Mouse (Mus musculus): ENCODE data around the gene Agrn.

Agrn gene

DNA sequence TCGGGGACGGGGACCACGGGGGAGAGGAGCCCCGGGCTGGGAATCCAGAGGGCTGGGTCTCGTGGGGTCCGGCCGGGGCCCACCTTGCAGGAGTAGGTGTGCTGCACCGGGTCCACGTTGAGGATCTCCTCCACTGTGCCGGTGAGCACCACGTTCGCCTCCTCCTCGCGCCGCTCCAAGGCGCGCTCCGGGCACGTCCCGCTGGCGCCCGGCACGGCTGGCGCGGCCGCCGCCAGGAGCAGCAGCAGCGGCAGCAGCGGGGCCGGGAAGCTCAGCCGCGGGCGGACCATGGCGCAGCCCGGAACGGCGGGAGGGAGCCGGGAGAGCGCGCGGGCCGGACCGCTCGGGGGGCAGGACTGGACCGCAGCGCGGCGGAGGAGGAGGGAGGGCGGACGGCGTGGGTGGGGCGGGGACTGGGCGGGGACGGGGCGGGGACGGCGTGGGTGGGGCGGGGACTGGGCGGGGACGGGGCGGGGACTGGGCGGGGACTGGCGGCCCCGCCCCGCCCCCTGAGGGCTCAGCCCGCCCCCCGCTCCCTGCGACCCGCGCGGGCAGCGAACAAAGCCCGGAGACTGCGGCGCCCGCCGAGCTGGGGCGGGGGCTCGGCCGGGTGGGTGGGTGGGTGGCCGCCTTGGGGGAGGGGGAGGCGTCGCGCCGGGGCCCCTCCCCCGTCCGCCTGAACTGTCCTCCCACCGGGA is at the start of gene Agrn:
Agrn (minus strand) TSS at position 358 of the 698 bp plus-strand sequence.
- DNase-seq (ENCODE audit: low spot score), result peak; percentile 65

DNA sequence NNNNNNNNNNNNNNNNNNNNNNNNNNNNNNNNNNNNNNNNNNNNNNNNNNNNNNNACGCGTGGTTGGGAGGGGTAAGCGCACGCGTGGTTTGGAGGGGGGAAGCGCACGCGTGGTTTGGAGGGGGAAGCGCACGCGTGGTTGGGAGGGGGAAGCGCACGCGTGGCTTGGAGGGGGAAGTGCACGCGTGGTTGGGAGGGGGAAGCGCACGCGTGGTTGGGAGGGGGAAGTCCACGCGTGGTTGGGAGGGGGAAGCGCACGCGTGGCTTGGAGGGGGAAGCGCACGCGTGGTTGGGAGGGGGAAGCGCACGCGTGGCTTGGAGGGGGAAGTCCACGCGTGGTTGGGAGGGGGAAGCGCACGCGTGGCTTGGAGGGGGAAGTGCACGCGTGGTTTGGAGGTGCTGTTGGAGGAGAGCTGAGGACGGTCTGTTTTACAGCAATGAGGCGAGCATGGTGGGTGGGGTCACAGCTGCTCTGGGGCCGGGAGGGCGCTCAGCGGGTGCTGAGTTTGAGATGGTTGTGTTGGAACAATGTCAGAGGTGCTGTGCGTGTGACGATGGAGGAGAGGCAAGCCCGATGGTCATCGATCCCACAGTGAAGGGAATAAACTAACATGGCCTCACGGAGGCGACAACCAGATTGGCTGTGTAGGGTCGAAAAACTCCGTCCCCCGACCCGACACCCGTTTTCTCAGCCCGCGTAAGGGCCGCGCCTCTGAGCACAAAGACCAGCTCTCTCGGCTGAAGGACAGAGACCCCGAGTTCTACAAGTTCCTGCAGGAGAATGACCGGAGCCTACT is 39.6 kb upstream of the Agrn start:
- no peak for DNase-seq (ENCODE audit: low spot score)

DNA sequence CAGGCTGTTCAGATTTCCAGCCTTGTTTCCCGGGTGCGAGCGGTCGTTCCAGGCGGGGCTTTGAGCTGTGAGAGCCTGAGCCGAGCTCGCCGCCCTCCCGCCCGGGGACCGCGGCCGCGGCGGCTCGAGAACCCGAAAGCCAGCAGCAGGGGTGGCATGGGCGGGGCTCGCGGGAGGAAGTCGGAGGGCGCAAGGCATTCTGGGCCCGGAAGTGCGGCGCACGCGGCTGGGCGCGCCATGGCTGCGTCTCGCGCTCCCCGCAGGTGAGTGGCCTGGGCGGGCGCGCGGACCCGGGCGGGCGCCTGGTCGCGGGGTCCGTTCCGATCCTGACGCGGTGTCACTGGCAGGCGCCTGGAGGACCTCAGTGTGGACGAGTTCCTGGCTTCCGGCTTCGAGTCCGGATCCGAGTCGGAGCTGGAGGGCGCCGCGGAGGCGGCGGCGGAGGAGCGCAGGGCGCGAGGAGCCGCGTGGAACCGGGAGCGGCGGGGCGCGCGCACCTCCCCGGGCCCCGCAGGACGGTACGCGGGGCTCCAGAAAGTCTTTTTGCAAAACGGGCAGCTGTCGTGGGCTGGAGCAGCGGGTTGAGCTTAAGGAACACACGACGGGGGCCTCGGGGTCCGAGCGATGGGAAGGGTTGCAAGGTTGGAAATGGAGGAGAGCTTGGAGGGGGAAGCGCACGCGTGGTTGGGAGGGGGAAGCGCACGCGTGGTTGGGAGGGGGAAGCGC is 38.7 kb upstream of the Agrn start, which contains the start of gene Noc2l:
Noc2l (plus strand) TSS at position 203 of the 726 bp plus-strand sequence.
- peak; percentile 92 for DNase-seq (ENCODE audit: low spot score)

DNA sequence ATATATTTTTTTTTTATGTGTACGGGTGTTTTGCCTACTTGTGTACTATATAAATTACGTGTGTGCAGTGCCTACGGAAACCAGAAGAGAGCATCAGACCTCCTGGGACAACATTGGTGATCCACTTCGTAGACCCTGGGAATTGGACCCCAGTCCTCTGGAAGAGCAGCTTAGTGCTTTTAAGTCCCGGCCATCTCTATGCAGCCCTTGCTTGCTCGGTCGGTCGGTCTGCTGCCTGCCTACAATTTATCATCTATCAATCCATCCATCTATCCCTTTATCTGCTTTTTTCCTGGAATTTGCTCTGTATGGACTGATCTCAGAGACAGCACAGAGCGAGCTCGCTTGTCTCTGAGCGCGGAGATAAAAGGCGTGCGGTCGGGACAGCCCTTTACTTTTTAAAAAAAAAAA is 38.1 kb upstream of the Agrn start:
- DNase-seq (ENCODE audit: low spot score), result no peak

DNA sequence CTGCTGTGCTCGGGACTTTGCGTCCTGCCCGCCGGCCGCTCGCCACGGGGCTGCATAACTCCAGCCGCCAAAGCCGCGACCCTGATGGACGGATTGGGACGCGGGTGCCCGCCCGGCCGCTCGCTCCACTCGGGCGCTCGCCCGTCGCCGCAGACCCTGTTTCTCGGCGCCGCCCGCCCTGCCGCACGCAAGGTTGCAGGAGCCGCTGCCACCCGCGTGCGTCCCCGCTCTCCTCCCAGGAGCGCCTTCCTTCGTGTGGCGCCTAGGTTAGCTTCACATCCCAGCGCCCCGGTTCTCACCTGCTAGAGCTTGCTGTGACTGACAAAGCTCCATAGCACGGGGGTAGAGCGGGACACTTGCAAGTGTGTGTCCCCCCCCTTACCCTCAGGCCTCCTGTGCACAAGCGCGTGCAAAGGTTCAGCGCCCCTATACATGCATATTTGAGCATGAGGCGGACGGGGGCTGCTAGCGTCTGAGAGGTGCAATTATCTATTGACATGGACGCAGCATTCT is 37.5 kb upstream of the Agrn start, which contains the start of gene Plekhn1:
Plekhn1 (minus strand) TSS at position 157 of the 513 bp plus-strand sequence.
- DNase-seq (ENCODE audit: low spot score), result peak; percentile 71

DNA sequence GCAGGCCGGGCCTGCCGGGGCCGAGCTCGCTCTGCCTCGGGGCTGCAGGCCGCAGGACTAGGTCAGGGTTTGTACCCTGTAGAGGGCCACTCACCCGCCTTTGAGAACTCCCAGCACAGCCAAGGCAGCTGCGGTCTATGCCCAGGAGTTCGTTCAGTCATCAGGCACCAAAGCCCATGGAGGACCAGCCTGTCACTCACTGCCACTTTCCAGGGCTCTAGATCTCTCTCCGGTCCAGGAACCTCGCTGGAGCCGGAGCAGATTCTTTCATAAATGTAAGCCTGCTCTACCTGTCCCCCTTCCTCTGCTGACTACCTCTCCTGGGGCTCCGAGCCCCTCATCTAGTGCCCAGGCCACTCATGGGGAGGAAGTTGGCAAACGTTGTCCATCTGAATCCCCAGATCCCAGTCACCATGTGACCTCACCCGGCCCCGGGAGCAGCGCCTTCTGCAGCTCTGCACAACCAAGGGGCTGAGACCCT is 36.8 kb upstream of the Agrn start:
- no peak for DNase-seq (ENCODE audit: low spot score)

DNA sequence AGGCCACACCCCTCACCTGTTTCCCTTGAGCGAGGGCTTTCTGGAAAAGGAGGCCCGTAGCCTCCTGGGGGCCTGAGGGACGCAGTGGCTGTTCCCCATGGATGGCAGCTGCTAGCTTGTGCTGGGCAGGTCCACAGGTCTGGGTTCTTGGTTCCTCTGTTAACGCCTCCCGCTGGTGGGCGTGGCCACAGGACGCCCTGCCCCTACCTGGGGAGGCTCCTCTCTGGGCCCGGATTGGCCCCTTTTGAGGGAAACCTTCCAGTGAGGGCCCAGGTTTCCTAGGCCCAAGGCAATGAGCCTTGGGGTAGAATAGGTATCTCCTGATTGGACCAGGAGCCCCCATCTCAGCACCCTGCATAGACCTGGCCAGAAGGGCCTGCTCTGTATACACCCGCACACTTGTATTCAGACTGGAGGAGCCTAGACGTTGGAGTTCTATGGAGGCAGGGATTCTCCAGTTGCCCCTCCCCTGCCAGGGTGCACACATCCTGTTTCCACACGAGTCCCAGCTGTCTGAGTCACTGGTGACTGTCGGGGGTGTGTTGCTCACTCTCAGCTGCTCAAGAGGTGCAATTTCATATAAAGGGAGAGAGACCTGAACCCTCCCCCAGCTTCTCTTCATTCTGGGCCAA is 31.2 kb upstream of the Agrn start:
- DNase-seq (ENCODE audit: low spot score), result peak; percentile 25

DNA sequence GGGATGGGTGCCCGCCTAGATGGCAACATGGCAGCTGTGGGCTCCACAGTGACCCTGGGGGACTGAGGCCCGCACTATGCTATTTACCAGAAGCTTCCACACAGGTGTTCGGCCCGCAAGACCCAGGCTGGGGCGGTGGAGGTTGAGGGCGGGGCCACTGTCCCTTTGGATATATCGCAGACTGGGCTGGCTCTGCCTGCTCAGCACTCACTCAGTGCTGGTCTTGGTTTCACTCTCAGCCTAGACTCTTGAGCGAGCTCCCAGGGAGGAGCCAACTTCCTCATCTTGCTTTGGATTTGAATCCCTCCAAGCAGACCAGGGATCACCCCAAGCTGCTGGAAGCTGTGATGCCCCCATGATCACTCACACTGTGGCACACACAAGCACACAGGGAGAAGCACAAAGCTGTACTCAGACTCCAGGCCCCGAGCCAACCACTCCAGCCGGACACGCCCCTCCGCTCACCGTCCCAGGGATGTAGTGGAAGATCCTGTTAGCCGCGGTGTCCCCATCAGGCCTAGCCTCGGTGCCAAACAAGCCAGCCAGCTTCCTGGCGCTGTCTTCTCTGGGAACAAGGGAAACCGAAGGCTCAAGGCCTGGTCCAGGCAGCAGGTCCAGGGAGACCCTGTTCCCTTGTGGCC is 30.6 kb upstream of the Agrn start:
- DNase-seq (ENCODE audit: low spot score), result peak; percentile 54

DNA sequence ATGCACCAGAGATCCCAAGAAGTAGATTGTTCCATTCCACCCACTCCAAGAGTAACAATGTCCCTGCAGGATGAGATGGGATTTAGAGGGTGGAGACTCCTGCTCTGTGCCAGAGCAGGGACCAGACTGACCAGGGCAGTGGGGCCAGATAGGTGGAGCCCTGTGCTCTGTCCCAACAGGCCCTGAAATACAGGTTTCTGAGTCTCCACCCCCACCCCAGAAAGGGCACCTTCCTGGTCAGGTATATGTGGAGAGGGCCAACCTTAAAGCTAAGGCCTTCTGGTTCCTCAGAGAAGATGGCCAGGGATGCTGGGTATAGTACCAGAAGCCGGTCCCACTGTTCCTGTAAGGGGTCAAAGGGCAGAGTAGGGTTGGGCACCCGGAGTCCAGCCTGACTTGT is 27.0 kb upstream of the Agrn start:
- no peak for DNase-seq (ENCODE audit: low spot score)

DNA sequence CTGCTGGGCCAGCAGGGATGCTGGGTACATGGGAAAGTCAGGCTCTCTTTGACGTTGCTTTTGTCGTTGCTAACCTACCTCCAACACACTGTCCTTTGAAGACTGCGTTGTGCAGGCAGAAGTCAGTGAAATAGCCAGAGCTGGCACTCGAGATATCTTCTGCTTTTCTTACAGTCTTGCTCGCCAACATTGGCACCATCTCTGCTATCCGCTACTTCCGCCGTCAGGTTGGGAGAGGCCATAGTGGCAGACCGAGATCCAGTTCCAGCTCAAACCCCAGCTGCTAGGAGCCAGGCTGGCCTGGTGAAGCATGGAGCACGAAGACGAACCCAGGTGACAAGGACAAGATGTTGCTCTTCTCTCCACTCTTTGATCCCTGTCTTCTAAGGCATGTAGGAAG is 22.6 kb upstream of the Agrn start:
- DNase-seq (ENCODE audit: low spot score), result no peak

DNA sequence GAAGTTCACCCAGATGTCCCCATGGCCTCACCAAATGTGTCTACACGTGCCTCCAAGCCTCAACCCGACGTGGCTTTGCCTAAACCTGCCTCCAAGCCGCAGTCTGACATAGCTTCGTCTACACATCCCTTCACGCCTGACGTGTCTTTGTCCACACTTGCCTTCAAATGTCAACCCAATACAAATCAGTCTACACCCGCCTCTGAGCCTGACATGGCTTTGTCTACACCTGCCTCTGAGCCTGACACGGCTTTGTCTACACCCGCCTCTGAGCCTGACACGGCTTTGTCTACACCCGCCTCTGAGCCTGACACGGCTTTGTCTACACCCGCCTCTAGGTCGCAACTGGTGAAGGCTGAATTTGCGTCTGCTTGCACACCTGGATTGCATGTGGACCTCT is 20.6 kb upstream of the Agrn start:
- DNase-seq (ENCODE audit: low spot score), result no peak

DNA sequence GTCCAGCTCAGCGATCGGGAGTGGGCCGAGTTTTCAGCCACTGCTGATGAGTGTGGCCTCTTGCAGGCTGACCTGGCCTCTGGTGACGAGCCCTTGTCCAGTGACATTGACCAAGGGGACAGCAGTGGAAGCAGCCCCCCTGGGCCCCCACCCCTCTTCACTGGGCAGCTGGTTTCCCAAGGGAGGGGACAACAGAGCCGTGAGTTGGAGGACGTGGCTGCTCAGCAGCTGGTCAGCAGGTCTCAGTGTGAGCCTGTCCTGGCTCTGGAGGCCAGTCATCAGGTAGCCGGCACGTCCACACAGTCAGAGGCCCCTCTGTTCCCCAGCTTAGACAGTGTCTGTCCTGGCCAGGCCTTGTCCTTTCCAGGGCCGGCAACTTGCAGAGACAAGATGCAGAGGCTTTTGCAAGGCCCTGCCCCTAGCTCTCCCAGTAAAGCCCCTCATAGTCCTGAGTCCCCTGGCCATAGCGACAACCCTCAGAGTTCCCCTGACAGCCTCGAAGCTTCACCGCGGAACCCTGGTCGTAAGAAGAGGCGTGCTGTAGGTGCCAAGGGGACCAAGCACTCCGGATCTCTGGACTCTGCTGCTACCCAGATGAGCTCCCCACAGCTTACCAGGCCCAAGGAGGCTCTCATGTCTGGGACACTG is 19.9 kb upstream of the Agrn start:
- DNase-seq (ENCODE audit: low spot score), result no peak

DNA sequence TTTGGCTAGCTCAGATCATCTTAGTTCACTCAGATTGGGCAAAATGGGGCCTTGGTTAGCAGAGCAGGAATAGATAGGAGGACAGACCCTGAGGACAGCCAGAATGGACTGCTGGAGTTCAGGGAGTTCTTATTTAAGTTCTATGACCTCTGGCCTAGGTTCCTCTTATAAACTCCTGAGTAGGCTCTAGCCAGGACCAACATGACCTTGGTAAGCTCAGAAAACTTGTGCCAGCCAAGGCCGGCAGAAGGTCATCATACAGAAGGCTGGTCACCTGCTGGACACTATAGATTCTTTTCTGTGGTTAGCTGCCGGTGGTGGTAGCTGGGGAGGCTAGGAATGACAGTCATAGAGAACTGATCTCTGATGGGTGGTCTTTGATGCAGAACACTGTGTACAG is 18.9 kb upstream of the Agrn start:
- DNase-seq (ENCODE audit: low spot score), result no peak

DNA sequence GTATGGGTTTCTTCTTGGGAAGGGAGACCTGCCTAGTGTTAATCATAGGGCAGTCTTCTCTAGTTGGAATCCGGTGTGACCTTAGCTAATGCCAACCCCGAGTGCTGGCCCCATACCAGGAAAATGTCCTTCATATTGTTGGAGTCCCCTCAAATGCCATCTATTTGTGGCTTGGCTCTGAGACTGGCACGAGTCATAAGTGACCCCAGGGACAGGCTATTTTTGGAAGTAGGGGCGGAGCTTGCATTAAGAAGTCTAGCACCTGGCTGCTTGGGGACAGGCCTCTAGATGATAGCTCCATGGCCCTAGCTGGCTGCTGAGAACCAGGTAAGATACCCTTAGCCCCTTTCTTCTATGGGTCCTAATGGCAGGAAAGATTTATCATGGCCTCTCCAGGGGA is 18.4 kb upstream of the Agrn start, which contains the start of gene Perm1:
Perm1 (plus strand) TSS at position 220 of the 400 bp plus-strand sequence.
- peak; percentile 57 for DNase-seq (ENCODE audit: low spot score)

DNA sequence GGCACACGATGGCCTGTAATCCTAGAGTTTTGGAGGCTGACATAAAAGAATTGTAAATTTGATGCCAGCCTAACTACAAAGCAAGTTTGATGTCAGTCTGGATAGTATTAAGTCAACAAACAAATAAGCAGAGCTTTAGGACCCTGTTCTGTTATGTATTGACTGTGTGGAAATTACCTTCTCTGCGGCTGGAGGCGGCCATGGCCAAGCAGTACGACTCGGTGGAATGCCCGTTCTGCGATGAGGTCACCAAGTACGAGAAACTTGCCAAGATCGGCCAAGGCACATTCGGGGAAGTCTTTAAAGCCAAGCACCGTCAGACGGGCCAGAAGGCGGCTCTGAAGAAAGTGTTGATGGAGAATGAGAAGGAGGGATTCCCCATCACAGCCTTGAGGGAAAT is 15.8 kb upstream of the Agrn start:
- DNase-seq (ENCODE audit: low spot score), result no peak

DNA sequence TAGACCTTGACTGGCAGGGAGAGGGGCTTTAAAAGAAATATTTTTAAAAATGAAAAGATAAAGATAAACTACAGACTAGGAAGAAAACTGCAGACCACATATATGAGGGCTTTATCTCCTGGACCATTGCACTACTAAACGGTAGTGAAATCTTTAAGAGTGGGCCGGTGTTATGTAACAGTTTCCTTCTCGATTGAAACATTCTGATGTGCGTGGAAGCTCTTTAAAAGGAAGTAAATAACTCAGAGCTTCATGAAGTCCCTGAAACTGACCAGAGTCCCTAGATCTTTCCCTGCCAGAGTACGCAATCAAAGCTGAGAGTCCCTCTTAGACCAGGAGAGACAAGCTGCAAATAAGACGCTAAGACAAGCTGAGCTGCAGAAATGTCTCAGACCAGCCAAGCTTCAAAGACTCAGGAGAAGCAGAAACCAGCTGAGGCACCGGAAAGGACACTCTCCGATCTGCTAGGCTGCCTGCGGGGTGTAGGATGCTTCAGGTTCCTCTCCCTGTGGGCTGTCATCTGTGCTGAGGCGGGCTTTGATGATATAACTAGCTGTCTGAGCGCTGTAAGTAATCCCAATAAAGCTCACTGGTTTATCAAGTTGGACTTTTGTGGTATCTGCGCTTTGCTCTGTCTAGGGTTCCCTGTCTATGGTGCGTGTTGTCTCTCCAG is 12.8 kb upstream of the Agrn start:
- no peak for DNase-seq (ENCODE audit: low spot score)

DNA sequence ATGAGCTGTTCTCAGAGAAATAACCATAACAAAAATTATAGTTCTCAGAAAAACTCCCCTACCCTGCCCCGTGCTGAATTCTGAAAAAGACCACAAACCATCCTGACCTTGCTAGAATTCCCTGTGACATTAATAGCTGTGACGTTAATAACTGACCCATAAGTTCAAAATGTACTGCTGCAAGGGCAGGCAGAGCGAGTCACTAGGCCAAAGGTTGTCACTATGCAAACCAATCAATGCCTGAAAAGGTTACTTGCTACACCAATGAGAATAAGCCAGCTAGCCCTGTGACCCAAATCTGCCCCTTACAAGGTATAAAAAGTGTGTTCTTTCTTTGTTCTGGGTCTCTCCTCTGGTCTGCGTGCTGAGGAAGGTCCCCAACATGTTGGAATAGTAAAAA is 11.6 kb upstream of the Agrn start:
- no peak for DNase-seq (ENCODE audit: low spot score)

DNA sequence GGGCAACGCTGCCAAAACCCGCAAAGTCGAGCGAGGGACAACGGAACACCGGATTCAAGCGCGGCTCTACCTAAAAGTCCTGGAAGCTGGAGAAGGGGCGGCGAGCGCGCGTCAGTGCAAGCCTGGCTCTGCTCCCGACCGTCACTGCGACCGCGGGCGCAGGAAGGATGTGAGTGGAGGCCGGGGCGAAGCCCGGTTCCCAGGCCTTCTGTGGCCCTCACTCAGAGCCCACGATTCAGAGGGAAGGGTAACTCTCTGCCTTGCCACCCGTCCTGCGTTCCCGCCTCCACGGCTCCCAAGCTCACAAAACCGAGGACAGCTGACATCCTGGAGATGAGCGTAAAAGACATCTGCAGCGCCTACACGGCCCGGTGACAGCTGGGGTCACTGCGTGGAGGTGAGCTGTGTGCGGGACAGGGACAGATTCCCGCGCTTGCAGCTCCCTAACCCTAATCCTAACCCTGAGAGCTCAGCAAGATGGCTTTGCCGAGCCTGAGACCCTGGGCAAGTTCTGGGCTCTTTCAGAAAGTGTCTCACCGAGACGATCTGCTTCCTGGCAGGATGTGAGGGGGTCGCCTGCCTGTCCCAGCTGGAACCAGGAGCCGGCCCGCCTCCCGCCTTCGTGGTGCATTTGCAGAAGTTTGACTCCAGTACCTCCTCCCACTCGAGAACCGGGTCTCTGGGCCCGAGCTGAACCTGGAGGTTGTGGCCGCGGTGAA is 6.3 kb upstream of the Agrn start:
- no peak for DNase-seq (ENCODE audit: low spot score)

DNA sequence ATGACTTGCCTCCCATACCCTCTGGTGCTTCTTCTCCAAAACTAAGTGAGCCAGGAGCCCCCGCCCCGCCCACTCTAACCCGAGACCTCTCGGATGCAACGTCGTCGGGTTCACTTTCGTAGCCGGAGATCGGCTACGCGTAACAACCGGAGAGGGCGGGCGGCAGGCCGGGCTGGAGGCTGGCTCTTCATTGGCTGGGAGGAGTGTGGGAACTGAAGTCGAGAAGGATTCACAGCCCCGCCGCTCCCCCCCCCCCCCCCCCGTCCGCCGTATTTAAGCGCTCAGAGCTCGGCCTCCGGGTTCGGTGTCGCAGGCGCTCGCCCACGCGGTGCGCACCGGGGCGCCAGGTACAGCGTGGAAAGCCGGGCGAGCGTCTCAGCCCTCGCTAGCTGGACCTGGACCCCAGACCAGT is 5.7 kb upstream of the Agrn start, which contains the start of gene AW011738:
AW011738 (plus strand) TSS at position 304 of the 412 bp plus-strand sequence.
- DNase-seq (ENCODE audit: low spot score), result peak; percentile 82

All from lung, postnatal 25 days (tissue).